Mouse (Mus musculus) splenic B cell, adult 2 months (primary cell): ENCODE results near the gene Cic.

ENCODE experiments used
- DNase-seq: peaks from one replicate; pipeline ENCODE4 v3.0.0-alpha.2; 2011; ENCODE audit warnings: low read depth, low spot score
- H3K27me3 ChIP-seq: 2 replicates; pipeline ENCODE4 v1.6.1; 2012; ENCODE audit warnings: mild to moderate bottlenecking, low read length, moderate library complexity, mixed read lengths; ENCODE audit not compliant: control insufficient read depth, poor library complexity, insufficient read depth, severe bottlenecking
- H3K36me3 ChIP-seq: 2 replicates; pipeline ENCODE4 v1.6.1; 2012; ENCODE audit warnings: mild to moderate bottlenecking, low read length, moderate library complexity, mixed read lengths; ENCODE audit not compliant: control insufficient read depth, poor library complexity, insufficient read depth, severe bottlenecking

Cic gene

GRCm38 (mm10) chr7:25279861-25280791, 12.6 kb downstream of the Cic start:
- H3K27me3 ChIP-seq = no peaks in the 10 kb centered on the region
- DNase-seq = no peak
- no peaks in the 10 kb centered on the region; the same call in 1 of the 2 replicates for H3K36me3 ChIP-seq

GRCm38 (mm10) chr7:25281166-25281733, 13.7 kb downstream of the Cic start:
- H3K27me3 ChIP-seq = no peaks in the 10 kb centered on the region
- no peak for DNase-seq
- H3K36me3 ChIP-seq = peaks cover 2% of the 10 kb centered on the region

- Histone ChIP-seq H3K36me3 (peaks cover 3% of the 10 kb centered on the region), H3K27me3 (no peaks in the 10 kb centered on the region)
- DNase-seq = peak; percentile 98
These were observed 14.5 kb downstream of the Cic start for GRCm38 (mm10) chr7:25281734-25282601.

GRCm38 (mm10) chr7:25282731-25283211, 15.3 kb downstream of the Cic start:
- DNase-seq = peak; percentile 62
- Histone ChIP-seq H3K27me3 (no peaks in the 10 kb centered on the region), H3K36me3 (peaks cover 5% of the 10 kb centered on the region; the same call in 1 of the 2 replicates)

- H3K36me3 ChIP-seq = peaks cover 10% of the 10 kb centered on the region
- H3K27me3 ChIP-seq = no peaks in the 10 kb centered on the region
- DNase-seq = no peak
These were observed 16.1 kb downstream of the Cic start for GRCm38 (mm10) chr7:25283637-25284036.

- H3K36me3 ChIP-seq = peaks cover 10% of the 10 kb centered on the region
- DNase-seq = no peak
- no peaks in the 10 kb centered on the region for H3K27me3 ChIP-seq
These were observed 16.7 kb downstream of the Cic start for GRCm38 (mm10) chr7:25284171-25284570.

- DNase-seq = no peak
- Histone ChIP-seq H3K36me3 (peaks cover 10% of the 10 kb centered on the region), H3K27me3 (no peaks in the 10 kb centered on the region)
These were observed 17.3 kb downstream of the Cic start for GRCm38 (mm10) chr7:25284766-25285165.

- Histone ChIP-seq H3K36me3 (peaks cover 10% of the 10 kb centered on the region), H3K27me3 (no peaks in the 10 kb centered on the region)
- no peak for DNase-seq
These were observed 18.2 kb downstream of the Cic start for GRCm38 (mm10) chr7:25285511-25286238.

GRCm38 (mm10) chr7:25286989-25287388, 19.5 kb downstream of the Cic start:
- no peak for DNase-seq
- H3K36me3 ChIP-seq = peaks cover 14% of the 10 kb centered on the region

GRCm38 (mm10) chr7:25288011-25288410, 20.5 kb downstream of the Cic start:
- Histone ChIP-seq H3K36me3 (peaks cover 14% of the 10 kb centered on the region), H3K27me3 (no peaks in the 10 kb centered on the region)
- DNase-seq = no peak

More at GRCm38 (mm10) chr7:25286989-25287388, 19.5 kb downstream of the Cic start:
- no peaks in the 10 kb centered on the region for H3K27me3 ChIP-seq

- peaks cover 14% of the 10 kb centered on the region for H3K36me3 ChIP-seq
- no peaks in the 10 kb centered on the region for H3K27me3 ChIP-seq
- DNase-seq = no peak
These were observed 21.2 kb downstream of the Cic start for GRCm38 (mm10) chr7:25288721-25289120.

GRCm38 (mm10) chr7:25289925-25290324, 22.4 kb downstream of the Cic start:
- H3K27me3 ChIP-seq = no peaks in the 10 kb centered on the region
- DNase-seq = no peak

GRCm38 (mm10) chr7:25290463-25290862, 23.0 kb downstream of the Cic start:
- DNase-seq = no peak
- Histone ChIP-seq H3K27me3 (no peaks in the 10 kb centered on the region), H3K36me3 (peaks cover 14% of the 10 kb centered on the region)

More at GRCm38 (mm10) chr7:25289925-25290324, 22.4 kb downstream of the Cic start:
- H3K36me3 ChIP-seq = peaks cover 14% of the 10 kb centered on the region

- DNase-seq = no peak
- Histone ChIP-seq H3K36me3 (peaks cover 12% of the 10 kb centered on the region), H3K27me3 (no peaks in the 10 kb centered on the region)
These were observed 23.4 kb downstream of the Cic start for GRCm38 (mm10) chr7:25290911-25291310.
